Mouse (Mus musculus) bone marrow, adult 2 months (tissue): ENCODE results near the gene Krt83.
A peak's percentile ranks its signal among the peaks of the same experiment; 100 is the strongest.

Source experiments
- CTCF ChIP-seq: fragments of 200-500 bp; IDR thresholded peaks from 2 replicates; pipeline ENCODE4 v1.5.1; 2011; ENCODE audit warnings: low read length, control low read depth; ENCODE audit not compliant: control insufficient read depth, insufficient read depth
- POLR2A ChIP-seq: fragments of 200-500 bp; IDR thresholded peaks from 2 replicates; pipeline ENCODE4 v1.6.1; 2011; ENCODE audit warnings: low read depth, mild to moderate bottlenecking, control low read depth, low read length, borderline replicate concordance; ENCODE audit not compliant: control insufficient read depth

- TF ChIP-seq CTCF: peak; percentile 69
- TF ChIP-seq POLR2A: no peak
These were observed 28.5 kb upstream of the Krt83 start for GRCm38 (mm10) chr15:101519792-101520191.
